Mouse (Mus musculus) Muller cell, postnatal 12 days (primary cell): Measurements from ENCODE around the gene Gnao1.
A peak's percentile ranks its signal among the peaks of the same experiment; 100 is the strongest.

Experiments used
- DNase-seq: peaks from one replicate; pipeline ENCODE4 v3.0.0-alpha.2; 2015; ENCODE audit errors: inconsistent ontology term

Gene Gnao1

DNA sequence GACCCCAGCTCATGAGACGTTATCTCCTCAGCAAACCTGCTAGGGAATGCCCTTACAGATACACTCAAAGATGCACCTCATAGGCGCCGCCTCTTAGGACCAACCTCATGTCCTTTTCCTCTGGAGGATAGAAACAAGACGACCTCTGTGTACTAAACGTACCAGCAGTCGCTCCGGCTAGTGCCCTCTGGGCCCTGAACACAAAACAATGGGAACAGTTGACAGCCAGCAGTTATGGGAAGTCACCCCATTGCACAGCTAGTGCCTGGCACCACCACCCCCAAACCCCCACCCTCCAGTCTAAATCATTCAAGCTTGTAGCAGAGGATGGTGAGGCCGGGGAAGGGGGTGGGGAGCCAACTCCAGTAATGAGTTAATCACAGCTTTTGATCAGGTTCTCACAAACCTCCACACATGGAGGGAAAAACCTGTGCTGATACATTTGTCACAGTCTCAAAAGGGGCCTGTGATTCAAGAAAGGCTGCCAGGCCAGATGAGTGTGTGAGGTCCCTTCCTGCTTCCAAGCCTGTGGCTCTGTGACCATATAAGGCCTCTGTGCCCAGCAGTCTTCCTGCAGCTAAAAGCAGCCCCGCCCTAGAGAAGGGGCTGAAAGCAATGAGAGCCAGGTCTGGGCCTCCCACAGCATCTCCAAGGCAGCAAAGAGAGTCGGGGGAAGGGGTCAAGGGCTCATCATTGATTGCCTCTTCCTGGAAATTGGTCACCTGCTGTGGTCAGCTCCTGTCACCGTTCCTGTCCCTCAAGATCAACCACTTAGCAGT lies 79.1 kb downstream of the Gnao1 start:
- peak; percentile 73 for DNase-seq

DNA sequence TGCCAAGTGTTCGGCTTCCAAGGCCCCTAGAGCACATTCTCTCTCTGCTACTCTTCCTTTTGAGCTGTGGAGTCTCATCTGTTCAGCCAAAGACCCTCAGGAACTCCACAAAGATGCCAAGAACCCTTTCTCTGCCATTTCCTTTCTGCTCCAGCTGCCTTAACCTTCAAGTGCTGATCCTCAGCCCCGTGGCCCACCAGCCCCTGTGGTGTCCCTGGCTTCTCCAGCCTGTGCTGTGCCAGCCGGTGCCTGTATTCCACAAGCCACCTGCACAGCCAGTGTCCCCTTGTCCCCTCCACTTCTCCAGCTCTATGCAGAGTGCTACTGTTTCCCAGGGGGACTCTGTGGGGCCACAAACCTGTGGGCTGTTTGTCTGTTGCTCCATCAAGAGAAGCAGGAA lies 83.8 kb downstream of the Gnao1 start:
- no peak for DNase-seq

DNA sequence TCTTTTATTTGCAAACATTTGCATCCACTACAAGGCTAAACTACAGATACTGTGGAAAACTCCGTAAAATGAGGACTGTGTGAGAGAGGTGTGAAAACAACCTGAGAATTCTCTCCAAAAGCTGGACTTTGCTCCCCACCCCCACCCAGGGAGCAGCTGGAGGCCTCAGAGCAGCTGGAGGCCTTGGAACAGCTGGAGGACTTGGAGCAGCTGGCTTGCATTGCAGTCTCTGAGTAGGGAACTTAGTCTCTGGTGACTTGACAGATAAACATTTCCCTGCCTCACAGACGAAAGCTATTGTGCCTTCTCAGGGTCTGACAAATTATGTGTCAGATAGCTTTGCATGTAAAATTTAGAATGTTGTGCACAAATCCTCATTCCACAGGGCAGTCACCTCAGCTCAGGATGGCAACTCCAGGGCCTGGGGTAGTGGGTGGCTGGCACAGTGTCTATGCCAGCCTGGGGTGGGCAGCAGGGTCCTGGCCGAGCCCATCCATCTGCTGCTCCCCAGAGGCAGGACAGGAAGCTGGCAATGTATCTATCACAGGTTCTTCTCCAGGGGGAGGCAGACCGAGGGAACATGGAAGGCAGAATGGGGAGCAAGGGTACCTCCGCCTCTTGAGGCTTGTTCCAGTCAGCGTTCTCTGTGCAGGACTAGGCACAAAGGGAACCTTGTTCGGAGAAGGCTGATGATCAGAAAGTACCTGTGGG lies 87.2 kb downstream of the Gnao1 start:
- no peak for DNase-seq

DNA sequence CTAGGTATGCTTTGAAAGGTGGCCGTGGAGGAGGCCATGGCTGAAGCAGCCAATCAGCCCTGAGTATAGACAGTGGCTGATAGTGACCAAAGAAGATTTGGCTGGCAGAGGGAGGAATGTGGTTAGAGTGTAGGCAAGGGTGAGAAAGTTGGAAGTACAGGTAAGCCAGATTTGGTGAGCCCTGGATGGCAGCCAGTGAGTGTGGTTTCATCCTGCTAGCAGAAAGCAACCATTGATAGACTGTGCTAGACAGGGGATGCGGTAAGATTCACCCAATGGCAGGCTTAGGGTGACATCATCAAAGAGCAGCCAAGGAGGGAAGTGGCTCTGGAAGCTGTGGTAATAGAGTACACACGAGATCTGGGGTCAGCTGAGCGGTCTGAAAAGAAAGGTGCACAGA lies 88.8 kb downstream of the Gnao1 start:
- DNase-seq: no peak

DNA sequence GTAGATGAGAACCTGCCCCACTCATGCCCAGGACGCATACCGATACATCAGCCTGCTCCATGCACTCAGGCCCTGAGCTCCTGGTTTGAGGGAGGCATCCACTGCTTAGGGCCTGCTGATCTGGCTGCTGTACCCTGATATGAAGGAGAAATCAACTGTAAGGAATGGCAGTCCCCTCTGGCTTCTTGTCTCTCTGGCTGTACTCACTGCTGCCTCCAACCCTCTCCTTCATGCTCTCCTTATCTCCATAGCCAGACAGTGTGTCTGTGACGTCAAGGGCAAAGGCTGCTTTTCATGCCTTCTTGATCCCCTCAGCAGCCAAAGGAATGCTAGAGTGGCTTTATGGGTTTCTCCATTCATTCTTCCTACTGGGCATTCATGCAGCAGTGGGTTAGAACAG lies 92.3 kb downstream of the Gnao1 start:
- peak; percentile 53 for DNase-seq

DNA sequence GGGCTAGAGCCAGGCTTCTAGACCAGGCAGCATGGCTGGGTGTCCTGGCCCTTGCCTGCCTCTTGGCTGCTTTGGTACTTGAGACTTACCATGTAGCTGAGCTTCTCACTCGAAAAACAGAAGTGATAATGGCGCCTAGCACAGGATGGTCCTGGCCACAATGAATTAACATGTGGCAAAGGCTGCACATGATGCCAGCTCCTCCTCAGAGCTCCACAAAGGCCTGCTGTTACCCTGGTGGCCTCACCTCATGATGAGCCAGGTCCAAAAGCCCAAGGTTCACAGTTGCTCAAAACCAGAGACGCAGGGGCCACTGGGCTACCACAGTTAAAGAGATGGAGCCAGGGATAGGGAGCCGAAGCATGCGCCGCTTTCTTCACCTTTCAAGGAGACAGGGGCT lies 97.2 kb downstream of the Gnao1 start:
- no peak for DNase-seq

DNA sequence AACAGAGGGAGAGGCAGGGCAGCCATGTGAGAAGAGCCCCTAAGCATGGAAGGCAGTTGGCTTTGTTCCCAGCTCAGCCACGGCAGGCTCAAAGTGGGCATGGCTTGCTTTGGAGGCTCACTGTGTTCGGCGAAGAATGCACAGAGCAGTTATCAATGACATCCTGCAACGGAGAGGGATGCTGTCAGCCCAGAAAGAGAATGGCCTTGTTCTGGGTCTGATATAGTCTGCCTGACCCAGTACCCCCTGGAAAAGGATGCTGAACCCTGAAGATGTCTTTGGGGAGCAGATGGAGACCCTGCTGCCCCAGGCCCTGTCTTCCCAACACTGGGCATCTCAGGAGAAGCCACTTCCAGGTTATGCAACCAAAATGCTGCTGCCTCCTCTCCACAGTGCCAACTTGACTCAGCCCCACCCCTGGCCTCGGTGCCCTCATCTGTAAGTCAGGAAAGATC lies 98.2 kb downstream of the Gnao1 start:
- DNase-seq: peak; percentile 53

DNA sequence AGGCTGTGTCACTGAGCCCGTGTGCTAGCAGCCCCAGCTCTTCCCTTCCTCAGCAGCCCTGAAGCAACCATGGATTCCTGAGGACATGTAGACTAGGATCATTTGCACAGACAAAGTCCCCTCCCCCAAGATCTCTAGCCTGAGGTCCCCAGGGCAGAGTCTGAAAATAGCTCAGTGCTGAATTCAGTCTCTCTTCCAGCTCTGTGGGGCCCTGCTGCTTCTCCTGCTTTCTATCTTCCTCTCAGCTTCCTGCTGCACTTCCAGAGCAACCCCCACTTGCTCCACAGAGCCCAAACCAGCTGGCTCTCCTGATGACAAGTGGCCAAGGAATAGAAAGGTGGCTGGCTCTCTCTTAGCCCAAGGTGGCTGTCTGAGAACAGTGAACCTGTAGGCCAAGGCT lies 98.8 kb downstream of the Gnao1 start:
- DNase-seq: no peak

DNA sequence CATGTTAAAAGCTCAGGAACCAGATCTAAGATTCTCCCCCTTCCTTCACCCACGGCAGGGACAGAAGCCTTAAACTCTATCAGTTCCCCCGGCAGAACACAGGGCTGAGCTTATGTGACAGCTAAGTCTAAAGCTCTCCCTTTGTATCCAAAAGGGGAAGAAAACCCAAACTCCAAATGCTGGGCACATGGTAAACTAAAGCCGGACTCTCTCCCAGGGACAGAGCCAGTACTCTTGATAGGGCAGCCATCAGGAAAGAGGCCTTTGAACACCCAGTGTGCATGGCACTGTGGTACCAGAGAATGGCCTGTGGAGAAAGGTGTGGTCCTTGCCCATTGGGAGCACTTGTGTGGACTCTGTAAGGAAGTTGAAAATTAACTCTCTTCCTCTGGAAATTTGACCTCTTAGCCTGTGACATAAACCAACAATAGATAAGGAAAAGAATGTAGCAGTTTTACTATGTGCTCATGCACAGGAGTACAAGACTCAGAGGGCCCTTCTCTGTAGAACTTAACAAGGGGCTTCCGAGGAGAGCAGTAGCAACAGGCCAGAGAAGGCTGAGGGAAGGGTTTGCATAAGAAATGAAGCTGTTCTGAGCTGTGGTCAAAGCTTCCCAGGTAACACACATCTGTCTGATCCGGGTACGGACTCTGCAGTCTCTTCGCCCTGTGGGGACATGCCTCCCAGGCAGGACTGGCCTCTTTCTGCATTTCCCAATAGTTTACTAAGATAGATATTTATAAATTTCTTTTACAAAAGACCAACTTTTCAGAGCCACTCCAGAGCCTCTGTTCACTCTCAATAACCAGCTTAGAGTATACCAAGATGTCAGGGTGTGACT lies 102.2 kb downstream of the Gnao1 start:
- DNase-seq: no peak

DNA sequence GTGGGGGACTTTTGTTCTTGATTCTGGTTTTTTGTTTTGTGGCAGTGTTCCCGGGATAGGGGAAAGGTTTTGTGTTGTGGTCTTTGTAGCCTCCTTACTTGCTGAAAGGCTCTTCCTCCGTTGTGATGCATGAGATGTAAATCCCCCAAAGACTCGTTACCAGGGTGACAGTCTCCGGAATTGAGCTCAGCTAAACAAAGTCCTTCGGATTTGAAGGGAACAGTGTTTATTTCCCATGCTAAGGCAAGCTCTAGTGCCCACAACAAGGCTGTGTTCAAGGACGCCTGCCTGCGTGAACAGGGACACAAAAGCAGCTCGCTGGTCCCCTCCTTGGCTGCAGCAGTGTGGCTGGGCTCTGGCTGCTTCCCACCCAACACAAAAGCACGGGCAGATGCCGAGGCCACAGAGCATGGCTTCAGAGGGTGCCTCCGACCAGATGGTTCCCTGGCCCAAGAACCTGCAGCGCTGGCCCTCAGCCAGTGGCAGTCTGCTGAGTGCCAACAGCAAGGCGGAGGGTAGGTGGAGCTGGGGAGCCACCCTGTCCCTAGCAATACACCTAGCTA lies 108.2 kb downstream of the Gnao1 start:
- DNase-seq: peak; percentile 75

DNA sequence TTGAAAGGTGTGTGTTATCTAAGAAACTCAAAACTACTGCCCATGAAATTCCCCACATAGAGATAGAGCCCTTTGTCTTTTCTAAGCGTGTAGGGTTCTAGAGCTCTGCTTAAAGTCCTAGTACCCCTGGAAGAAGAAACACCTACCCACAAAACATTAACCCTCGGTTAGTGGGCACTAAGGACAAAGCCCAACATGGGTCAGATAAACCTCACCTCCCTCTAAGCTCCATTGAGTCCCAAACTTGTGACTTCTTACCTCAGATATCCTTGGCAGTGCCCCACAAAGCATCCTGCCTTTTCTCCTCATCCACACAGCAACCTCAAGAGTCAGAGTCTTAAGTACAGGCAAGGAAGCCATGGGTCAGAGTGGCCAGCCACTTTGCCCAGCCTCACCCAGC lies 108.8 kb downstream of the Gnao1 start:
- no peak for DNase-seq

DNA sequence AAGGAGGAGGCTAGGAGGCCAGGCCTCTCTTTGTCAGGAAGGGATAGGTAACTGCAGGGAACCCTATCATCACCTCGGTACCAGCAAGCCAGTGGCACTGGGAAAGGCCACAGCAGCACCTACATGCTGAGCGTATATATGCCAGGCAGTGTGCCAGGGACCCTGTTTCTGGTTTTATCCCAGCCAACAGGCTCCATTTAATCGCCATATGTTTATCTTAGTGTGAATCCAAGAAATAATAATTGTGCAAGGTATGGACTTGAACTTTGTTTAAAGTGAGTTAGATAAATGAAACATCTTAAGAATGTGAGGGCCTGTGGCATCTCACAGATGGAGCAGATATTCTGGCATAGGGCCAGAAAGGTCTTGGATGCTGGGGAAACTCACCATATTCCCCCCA lies 109.7 kb downstream of the Gnao1 start:
- no peak for DNase-seq

DNA sequence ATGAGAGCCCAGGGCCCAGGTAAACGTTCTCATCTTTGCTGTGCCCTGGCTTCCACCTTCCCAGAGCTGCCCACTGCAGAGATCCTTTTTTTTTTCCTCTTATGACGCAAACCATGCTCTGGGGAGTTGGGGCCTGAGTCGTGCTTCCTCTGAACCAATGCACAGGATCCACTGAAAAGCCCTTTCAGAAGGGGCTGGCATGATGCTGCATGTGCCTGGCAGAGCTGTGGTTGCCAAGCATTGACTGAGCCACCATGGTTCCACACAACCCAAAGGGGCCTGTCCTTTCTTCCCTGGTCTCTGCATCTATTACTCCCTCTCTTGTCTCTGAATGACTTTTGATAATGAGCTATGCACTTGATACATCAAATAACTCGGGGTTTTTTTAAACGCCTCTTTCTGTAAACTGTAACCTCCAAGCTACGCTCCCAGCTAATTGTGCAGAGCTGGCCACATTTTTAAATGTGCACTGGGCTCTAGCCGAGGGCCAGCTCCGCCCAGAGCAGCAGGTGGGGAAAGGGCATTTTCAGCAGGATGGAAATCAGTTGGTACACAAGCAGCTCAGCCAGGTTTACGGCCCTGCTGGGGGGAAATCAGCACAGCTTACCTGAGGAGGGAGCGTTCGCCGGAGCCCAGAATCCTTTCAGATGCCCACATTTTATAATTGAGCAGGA lies 110.3 kb downstream of the Gnao1 start:
- DNase-seq: no peak

DNA sequence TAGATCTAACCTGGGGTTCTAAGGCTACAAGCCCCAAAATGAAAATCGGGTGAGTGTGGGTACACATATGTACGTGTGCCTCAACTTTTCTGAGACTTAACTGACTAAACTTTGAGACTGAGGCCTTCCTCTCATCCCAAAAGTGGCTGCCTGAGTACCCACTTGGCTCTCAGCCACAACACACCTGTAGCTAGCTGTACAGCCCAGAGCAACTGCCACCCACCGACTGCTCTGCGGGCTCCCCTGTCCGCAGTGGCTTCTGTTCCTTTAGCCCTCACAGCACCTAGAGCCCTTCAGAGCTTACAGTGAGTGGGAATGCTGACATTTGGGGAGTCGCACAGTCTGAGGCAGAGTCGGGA lies 110.8 kb downstream of the Gnao1 start:
- no peak for DNase-seq

DNA sequence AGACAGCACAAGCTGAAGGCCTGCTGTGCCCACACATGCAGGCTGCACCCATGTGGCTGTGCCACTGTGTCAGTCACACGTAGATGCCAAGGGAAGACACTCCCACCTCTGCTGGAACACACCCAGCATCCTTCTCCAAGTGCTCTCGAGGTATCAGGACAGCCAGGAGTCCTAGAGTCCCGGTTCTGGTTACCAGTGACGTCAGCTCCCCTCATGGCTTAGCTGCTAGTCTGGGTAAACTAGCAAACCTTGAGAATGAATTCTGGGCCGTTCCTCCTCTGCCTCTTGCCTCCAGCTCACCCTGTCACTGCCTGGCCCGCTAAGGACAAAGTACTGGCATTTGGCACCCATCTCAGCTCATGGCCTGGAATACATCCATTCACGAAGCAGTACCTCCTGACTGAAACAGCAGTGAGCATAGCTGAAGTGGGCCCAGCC lies 114.2 kb downstream of the Gnao1 start:
- DNase-seq: no peak

DNA sequence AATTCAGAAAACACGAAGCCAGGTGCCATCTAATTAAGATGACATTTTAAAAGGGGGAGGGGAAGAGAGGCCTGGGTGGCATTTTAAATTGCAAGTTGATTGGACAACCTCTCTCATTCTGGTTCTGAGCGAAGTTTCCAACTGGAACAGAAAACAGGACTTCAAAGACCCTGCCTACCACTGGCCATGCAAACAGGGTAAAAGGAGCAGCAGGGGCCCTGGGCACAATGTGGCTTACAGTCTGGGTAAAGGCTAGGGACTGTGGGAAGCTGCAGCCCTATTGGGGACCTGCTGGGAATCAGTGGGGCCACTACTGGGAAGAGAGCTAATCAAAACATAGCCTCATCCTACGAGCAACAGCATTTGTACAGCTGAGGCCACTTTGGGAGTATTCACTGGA lies 115.7 kb downstream of the Gnao1 start:
- no peak for DNase-seq

DNA sequence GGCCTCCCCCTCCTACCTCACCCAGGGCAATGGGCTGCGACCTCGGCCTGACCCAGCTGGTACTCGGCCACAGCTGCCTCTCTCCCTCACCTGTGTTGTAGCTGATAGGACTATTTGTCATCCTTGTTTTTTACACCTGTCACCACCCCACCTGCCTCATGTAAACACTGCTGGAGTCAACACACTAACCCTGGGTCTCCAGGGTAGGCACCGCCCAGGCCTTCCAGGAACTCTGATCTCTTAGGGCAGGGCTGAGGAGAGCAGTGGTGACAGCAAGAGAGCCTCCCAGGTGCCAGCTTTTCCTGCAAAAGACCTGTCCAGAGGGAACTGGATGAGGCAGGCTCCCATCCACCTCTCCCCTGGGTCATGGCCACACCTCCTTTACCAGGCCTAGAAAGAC lies 119.5 kb downstream of the Gnao1 start:
- no peak for DNase-seq

DNA sequence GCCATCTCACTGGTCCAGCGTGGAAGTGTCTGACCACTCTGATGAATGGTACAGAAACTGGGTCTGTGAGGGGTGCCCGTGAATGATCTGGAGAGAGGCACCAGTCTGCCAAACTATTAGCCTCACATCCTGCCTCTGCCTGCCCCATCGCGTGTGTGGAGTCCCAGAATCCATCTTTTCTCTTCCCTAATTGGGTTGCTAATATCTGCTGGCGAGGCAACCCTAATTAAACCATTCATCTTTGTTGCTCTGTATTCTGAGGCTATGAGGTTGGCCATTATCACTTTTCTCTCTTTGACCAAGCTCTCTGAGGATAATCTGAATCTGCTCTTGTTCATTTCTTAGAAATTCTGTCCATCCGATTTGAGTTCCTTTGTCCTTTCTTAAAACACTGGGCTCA lies 121.6 kb downstream of the Gnao1 start:
- peak; percentile 38 for DNase-seq

DNA sequence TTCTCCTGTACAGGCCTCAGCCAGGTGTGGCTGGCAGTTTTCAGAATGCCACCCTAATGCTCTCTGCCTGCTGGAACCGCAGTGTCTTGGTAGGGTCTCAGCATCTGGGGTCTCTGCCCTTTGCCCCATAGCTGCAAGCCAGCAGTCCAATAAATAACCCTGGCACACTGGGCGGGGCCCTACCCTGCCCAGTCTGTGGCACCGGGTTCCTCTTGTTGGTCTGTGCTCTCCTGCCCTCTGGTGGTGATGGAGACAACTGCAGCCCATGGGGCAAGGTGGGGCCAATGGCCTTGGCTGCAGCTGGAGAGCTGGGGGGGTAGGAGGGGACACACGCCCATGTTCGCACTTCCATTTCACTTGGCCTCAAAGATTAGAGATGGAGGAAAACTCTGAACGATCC lies 123.1 kb downstream of the Gnao1 start:
- peak; percentile 66 for DNase-seq

DNA sequence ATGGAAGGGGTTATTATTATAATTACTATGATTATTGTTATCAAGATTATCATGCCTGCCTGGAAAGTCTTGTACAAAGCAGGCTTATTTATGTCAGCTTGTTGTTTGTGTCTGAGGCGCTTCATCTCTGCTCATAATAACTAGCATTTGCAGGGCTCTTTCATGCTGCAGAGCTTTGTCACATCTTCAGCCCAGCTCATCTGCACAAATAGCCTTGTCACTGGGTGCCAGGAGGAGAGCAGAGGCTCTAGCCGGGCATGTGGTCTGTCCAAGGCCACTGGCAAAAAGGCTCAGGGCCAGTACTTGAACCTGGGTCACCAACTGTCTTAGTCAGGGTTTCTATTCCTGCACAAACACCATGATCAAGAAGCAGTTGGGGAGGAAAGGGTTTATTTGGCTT lies 123.5 kb downstream of the Gnao1 start:
- DNase-seq: no peak

DNA sequence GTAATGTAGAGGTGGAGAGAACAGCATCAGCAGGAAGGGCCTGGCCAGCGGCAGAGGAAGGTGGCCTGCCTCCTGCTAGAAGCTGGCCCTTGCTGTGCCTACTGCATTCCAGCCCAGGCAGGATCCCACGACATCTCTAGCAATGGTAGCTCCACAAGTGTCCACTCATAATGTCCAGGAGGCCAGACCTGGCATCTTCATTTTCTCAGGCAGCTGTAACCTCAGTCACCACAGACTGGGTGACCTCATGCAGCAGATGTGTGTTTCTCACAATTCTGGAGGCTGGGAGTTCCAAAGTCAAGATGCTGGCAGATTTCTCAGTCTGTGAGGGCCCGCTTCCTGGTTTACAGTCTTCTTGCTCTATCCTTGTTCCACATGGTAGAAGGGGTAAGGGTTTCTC lies 128.4 kb downstream of the Gnao1 start:
- no peak for DNase-seq
